10 mouse cellular contexts compared by ENCODE assay signal in the genomic region with DNA sequence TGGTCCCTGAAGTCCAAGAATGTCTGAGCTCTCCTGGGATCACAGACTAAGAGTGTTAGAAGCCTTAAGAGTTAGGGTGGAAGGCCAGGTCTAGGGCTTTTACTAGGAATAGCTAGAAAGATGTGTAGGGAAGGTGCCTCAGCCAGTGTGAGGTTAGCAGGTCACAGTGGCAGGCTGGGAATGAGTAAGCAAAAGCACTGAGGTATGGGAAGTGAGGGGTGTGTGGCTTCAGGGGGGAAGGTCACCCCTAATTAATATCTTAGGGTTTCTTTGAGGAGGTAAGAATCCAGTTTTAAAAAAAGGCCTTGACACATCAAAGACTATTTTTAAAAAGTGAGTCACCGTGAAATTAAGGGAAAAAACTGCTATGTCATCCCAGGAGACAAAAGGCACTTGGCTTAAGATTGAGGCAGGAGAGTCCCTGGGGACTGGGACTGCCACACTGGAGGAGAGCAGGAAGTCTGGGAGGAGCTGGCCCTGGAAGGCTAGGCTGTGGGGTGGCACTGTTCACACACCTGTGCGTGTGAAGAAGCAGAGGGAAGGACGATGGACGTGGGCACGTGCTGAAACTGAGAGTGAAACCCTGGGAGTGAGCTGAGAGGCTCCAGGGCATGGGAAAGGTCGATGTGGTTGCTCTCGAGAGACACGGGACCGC.
DNase-seq lines count a peak whose midpoint lies in the region; ATAC-seq and TF ChIP-seq lines count a peak whose summit lies in the region.
"Had no signal": no experiment of that assay in that cellular context is flagged by ENCODE, and none has a peak within 500 bp of the region (broad histone marks: within the 10 kb centered on the region; RNA-seq: fewer than 3 reads in every experiment).

No protein-coding gene starts in this region.

- no peak overlapping the region for H3K9ac ChIP-seq in kidney, embryonic 14.5 days (ENCODE audit: low read depth, low read length)
- H3K9ac ChIP-seq in midbrain, embryonic 13.5 days (replicated peaks) = no peak overlapping the region
- H3K9ac ChIP-seq: hindbrain, embryonic 14.5 days had no signal

- H3K27me3 ChIP-seq in kidney, adult 2 months (replicated peaks; ENCODE audit: control insufficient read depth, insufficient read depth, low read length) = no peaks in the 10 kb centered on the region
- no peaks in the 10 kb centered on the region for H3K27me3 ChIP-seq in kidney, embryonic 14.5 days (ENCODE audit: control insufficient read depth, insufficient read depth, low read length)
- H3K27me3 ChIP-seq in C2C12 (ENCODE audit: control insufficient read depth, insufficient read depth, insufficient read length) = no peaks in the 10 kb centered on the region
- H3K27me3 ChIP-seq in midbrain, embryonic 13.5 days = no peaks in the 10 kb centered on the region

- no peaks in the 10 kb centered on the region for H3K9me3 ChIP-seq in kidney, embryonic 14.5 days (ENCODE audit: control insufficient read depth, low read length)
- no peaks in the 10 kb centered on the region for H3K9me3 ChIP-seq in midbrain, embryonic 13.5 days

- no peak for TF ChIP-seq POLR2A in kidney, adult 2 months (IDR thresholded peaks at IDR 0.05; ENCODE audit: low read depth, low read length)

- H3K4me2 ChIP-seq in kidney, embryonic 14.5 days (replicated peaks; ENCODE audit: low read depth, low read length) = no peak overlapping the region
- no peak overlapping the region for H3K4me2 ChIP-seq in midbrain, embryonic 13.5 days (replicated peaks)
- H3K4me2 ChIP-seq: hindbrain, embryonic 14.5 days had no signal

- H3K79me2 ChIP-seq in C2C12 (ENCODE audit: control insufficient read depth, insufficient read depth) = no peaks in the 10 kb centered on the region

- no peaks in the 10 kb centered on the region for H3K36me3 ChIP-seq in kidney, adult 2 months (ENCODE audit: control insufficient read depth, insufficient read depth, low read length)
- no peaks in the 10 kb centered on the region for H3K36me3 ChIP-seq in kidney, embryonic 14.5 days (ENCODE audit: control insufficient read depth, insufficient read depth, low read length)
- H3K36me3 ChIP-seq in C2C12 (ENCODE audit: control insufficient read depth, insufficient read depth) = no peaks in the 10 kb centered on the region
- H3K36me3 ChIP-seq in midbrain, embryonic 13.5 days = no peaks in the 10 kb centered on the region

- H3K79me3 ChIP-seq in C2C12 (ENCODE audit: low read depth) = no peaks in the 10 kb centered on the region

- DNase-seq in kidney, adult 2 months = peak; percentile 41
- peak; percentile 47 for DNase-seq in Muller cell, postnatal 12 days (ENCODE audit: inconsistent ontology term)
- DNase-seq in lung, postnatal 36 days = peak; percentile 24
- no peak for DNase-seq in thymus, postnatal 4 days
- DNase-seq: cerebellum, adult 18-20 months; thymus, postnatal 25 days had no signal

- TF ChIP-seq CTCF in kidney, adult 2 months (conservative IDR thresholded peaks at IDR 0.05; ENCODE audit: insufficient read depth, insufficient read length, low read depth, low read length) = no peak
- TF ChIP-seq CTCF in C2C12 (IDR thresholded peaks at IDR 0.05; ENCODE audit: control insufficient read depth, insufficient read depth, insufficient read length) = no peak

- 35% methylated on average over 9 of the region's 9 CpGs for WGBS in kidney, adult 2 months
- 35% methylated on average over 9 of the region's 9 CpGs for WGBS in kidney, embryonic 14.5 days
- WGBS in midbrain, embryonic 13.5 days = 54% methylated on average over 9 of the region's 9 CpGs

- no peak overlapping the region for H3K4me3 ChIP-seq in kidney, adult 2 months (ENCODE audit: insufficient read depth, low read depth, low read length)
- no peak overlapping the region for H3K4me3 ChIP-seq in kidney, embryonic 14.5 days (ENCODE audit: low read length)
- no peak overlapping the region for H3K4me3 ChIP-seq in C2C12 (ENCODE audit: insufficient read depth, poor library complexity, severe bottlenecking)
- no peak overlapping the region for H3K4me3 ChIP-seq in midbrain, embryonic 13.5 days (replicated peaks)

- no peak overlapping the region for H3ac ChIP-seq in C2C12 (ENCODE audit: control insufficient read depth, insufficient read length, low read depth)

- 0 out of 2 replicates have a peak, but pooled peaks cover 8% of the 10 kb centered on the region for H3K4me1 ChIP-seq in kidney, adult 2 months (ENCODE audit: control insufficient read depth, insufficient read depth, low read length)
- H3K4me1 ChIP-seq in kidney, embryonic 14.5 days (ENCODE audit: control insufficient read depth, insufficient read depth, low read length) = peaks cover 18% of the 10 kb centered on the region; the same call in 1 of the 2 replicates
- peaks cover 7% of the 10 kb centered on the region; the same call in 1 of the 2 replicates for H3K4me1 ChIP-seq in midbrain, embryonic 13.5 days (replicated peaks)

- no peak for ATAC-seq in kidney, embryonic 14.5 days (ENCODE audit: low FRiP score, low TSS enrichment)
- no peak for ATAC-seq in midbrain, embryonic 13.5 days

- no peak overlapping the region for H3K27ac ChIP-seq in kidney, adult 2 months (ENCODE audit: insufficient read depth, low read depth, low read length)
- no peak overlapping the region for H3K27ac ChIP-seq in kidney, embryonic 14.5 days (ENCODE audit: low read depth, low read length)
- no peak overlapping the region for H3K27ac ChIP-seq in midbrain, embryonic 13.5 days
- H3K27ac ChIP-seq: hindbrain, embryonic 14.5 days had no signal

TF ChIP-seq in C2C12, 6 proteins besides CTCF, POLR2A, EP300 and RAD21:
- TF ChIP-seq CEBPB (IDR thresholded peaks at IDR 0.05; ENCODE audit: low read depth) (no peak), USF1 (IDR thresholded peaks at IDR 0.05; ENCODE audit: low read depth) (peak; percentile 36), MYOD1 (IDR thresholded peaks at IDR 0.05; ENCODE audit: control insufficient read depth, insufficient read length, low read depth) (peak; percentile 45), MAX (IDR thresholded peaks at IDR 0.05) (peak; percentile 89)
